Mouse (Mus musculus): ENCODE measurements at regions not wholly inside any gene's neighbourhood (a gene's known extent, or its start where the extent isn't known, plus 50 kb on each side); places are given as distances from the start of the nearest gene placed in this dataset.

DNA sequence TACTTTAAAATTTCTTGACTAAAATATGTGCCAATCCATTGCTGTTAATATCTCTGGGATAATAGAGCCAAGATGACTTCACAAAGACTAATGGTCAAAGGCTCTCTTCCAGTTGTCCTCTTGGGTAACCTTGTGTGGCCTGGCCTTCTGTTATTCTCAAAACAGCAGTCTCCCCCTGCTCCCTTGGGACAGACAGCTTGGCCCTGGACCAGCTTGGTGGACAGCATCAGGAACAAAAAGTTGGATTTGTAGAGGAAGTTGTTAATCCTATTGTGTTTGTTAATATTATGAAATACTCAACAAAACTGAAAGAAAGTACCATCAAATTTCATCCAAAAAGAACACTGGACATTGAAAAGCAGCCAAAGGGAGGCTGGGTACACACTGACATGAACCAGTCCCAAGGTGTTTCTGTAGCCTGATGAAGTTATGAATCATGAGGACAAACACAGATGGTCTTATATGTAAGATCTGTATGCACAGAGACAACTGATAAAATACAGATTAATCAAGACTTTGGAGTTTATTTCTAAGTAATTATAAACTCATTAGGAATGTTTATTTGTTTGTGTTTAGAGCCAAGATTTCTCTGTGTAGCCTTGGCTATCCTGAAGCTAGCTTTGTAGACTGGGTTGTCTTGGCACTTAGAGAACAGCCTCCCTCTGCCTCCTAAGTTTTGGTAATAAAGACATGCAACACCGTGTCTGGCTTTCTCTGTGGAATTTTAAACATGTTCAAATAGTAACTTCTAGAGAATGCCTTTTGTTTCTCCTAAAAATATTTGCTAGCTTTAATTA lies 335.7 kb upstream of the Chrm3 start:
- TF ChIP-seq CTCF (IDR thresholded peaks at IDR 0.05; ENCODE audit: low read depth): no peak
- peak; percentile 78 for ATAC-seq (ENCODE audit: insufficient read depth)
- WGBS: 41% methylated on average over 1 of the region's 1 CpGs
- Histone ChIP-seq H3K4me3 (ENCODE audit: low read depth, low read length) (no peak overlapping the region), H3K4me2 (no peak overlapping the region), H3K4me1 (ENCODE audit: insufficient read depth) (no peaks in the 10 kb centered on the region), H3K27ac (ENCODE audit: low read depth) (no peak overlapping the region), H3K9ac (no peak overlapping the region), H3K27me3 (ENCODE audit: insufficient read depth, low read length) (no peaks in the 10 kb centered on the region), H3K36me3 (ENCODE audit: insufficient read depth) (no peaks in the 10 kb centered on the region), H3K9me3 (ENCODE audit: low read depth, low read length) (peaks cover 3% of the 10 kb centered on the region; the same call in 1 of the 2 replicates)
- DNase-seq: peak; percentile 71

- peaks cover 3% of the 10 kb centered on the region; the same call in 1 of the 2 replicates for H3K9me3 ChIP-seq (ENCODE audit: low read depth, low read length)
- TF ChIP-seq CTCF (IDR thresholded peaks at IDR 0.05; ENCODE audit: low read depth): no peak
- no peaks in the 10 kb centered on the region for H3K4me1 ChIP-seq (ENCODE audit: insufficient read depth)
- H3K27me3 ChIP-seq (ENCODE audit: insufficient read depth, low read length): no peaks in the 10 kb centered on the region
- WGBS: 62% methylated on average over 2 of the region's 2 CpGs
- H3K36me3 ChIP-seq (ENCODE audit: insufficient read depth): no peaks in the 10 kb centered on the region
- no peak overlapping the region for H3K4me3 ChIP-seq (ENCODE audit: low read depth, low read length)
- no peak overlapping the region for H3K4me2 ChIP-seq
- H3K9ac ChIP-seq: no peak overlapping the region
- DNase-seq (no peak), ATAC-seq (ENCODE audit: insufficient read depth) (no peak)
- H3K27ac ChIP-seq (ENCODE audit: low read depth): no peak overlapping the region
Measured at GRCm38 (mm10) chr13:10691307-10691706, 330.7 kb upstream of the Chrm3 start.

DNA sequence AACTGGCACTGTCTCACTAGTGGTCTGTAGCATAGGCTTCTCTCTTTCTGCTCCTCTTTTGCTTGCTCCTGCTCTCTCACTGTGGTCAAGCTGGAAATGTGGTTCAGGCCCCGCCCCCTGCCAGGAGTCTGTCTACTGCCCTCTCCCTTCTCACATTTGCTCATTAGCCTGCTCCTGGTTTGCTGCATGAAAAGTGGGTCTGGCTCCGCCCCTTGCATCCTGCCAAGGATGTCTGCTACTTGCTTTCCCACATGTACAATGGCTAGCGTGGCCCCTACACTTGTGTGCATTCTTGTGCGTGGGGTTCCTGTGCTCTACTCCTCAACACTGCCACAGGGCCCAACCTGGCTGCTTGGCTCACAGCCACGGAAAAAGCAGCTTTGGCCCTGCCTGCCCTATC lies 326.7 kb upstream of the Chrm3 start:
- no peaks in the 10 kb centered on the region for H3K4me1 ChIP-seq (ENCODE audit: insufficient read depth)
- DNase-seq: peak; percentile 1
- 65% methylated on average over 5 of the region's 5 CpGs for WGBS
- no peak for TF ChIP-seq CTCF (IDR thresholded peaks at IDR 0.05; ENCODE audit: low read depth)
- H3K36me3 ChIP-seq (ENCODE audit: insufficient read depth): no peaks in the 10 kb centered on the region
- no peak overlapping the region for H3K9ac ChIP-seq
- H3K9me3 ChIP-seq (ENCODE audit: low read depth, low read length): no peaks in the 10 kb centered on the region
- H3K4me2 ChIP-seq: no peak overlapping the region
- H3K4me3 ChIP-seq (ENCODE audit: low read depth, low read length): no peak overlapping the region
- ATAC-seq (ENCODE audit: insufficient read depth): no peak
- no peaks in the 10 kb centered on the region for H3K27me3 ChIP-seq (ENCODE audit: insufficient read depth, low read length)
- H3K27ac ChIP-seq (ENCODE audit: low read depth): no peak overlapping the region

DNA sequence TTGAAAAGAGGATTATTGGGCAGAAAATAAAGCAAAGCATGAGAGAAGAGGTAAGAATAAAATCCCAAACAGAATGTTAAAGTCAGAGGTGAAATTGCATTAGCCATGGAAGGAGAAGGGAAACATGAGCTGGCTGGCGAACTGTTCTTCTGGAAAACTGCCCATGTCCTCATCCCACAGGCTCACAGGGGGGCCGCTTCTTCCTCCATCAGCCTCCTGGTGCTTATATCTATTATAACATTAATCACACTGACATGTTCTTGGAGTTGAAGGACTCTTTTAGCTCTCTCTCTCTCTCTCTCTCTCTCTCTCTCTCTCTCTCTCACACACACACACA lies 293.4 kb upstream of the Chrm3 start:
- Histone ChIP-seq H3K27ac (ENCODE audit: low read depth) (no peak overlapping the region), H3K9ac (no peak overlapping the region)
- peak; percentile 78; the same call in 1 of the 2 replicates for ATAC-seq (ENCODE audit: insufficient read depth)

DNA sequence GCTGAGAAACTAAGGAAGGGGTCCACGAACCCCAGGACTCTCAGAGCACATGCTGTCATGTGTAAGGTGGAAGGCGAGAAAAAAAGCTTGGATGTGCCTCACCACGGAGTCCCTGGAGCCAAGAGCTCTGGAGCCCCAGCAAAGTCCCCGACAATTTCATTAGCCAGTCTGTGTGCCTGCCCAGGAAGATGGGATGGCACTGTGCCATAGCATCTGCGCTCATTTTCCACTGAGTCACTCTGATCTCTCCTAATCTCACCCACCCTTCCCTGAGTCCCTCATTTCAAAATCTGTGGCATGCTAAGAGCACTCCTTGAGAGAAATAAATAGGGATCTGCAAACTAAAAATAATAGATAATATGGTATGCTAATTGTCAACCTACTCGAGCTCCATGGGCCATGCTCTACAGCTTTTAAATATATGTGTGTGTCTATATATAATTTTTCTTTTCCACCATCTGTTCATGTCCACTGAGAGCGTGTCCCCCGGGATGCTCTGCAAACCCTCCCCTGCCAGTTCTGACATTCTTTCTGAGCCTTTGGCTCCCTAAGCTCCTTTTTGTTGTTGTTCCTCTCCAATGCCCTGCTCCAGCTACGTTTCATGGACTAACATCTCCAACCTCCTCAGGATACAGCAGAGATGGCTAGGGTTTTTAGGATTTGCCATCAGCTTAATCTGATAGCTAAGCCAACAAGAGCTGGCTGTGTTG lies 292.9 kb upstream of the Chrm3 start:
- H3K27me3 ChIP-seq (ENCODE audit: insufficient read depth, low read length): no peaks in the 10 kb centered on the region
- no peaks in the 10 kb centered on the region for H3K4me1 ChIP-seq (ENCODE audit: insufficient read depth)
- TF ChIP-seq CTCF (IDR thresholded peaks at IDR 0.05; ENCODE audit: low read depth): no peak
- H3K4me2 ChIP-seq: no peak overlapping the region
- ATAC-seq (ENCODE audit: insufficient read depth): peak; percentile 21; the same call in 1 of the 2 replicates
- DNase-seq: peak; percentile 20
- 59% methylated on average over 9 of the region's 9 CpGs for WGBS
- H3K9ac ChIP-seq: no peak overlapping the region
- H3K36me3 ChIP-seq (ENCODE audit: insufficient read depth): no peaks in the 10 kb centered on the region
- H3K27ac ChIP-seq (ENCODE audit: low read depth): no peak overlapping the region
- no peaks in the 10 kb centered on the region for H3K9me3 ChIP-seq (ENCODE audit: low read depth, low read length)
- no peak overlapping the region for H3K4me3 ChIP-seq (ENCODE audit: low read depth, low read length)

More for the DNA sequence above, 293.4 kb upstream of the Chrm3 start:
- Histone ChIP-seq H3K4me2 (no peak overlapping the region), H3K27me3 (ENCODE audit: insufficient read depth, low read length) (no peaks in the 10 kb centered on the region), H3K9me3 (ENCODE audit: low read depth, low read length) (no peaks in the 10 kb centered on the region), H3K4me3 (ENCODE audit: low read depth, low read length) (no peak overlapping the region), H3K36me3 (ENCODE audit: insufficient read depth) (no peaks in the 10 kb centered on the region), H3K4me1 (ENCODE audit: insufficient read depth) (no peaks in the 10 kb centered on the region)
- 22% methylated on average over 2 of the region's 2 CpGs for WGBS
- no peak for TF ChIP-seq CTCF (IDR thresholded peaks at IDR 0.05; ENCODE audit: low read depth)
- DNase-seq: peak; percentile 68

DNA sequence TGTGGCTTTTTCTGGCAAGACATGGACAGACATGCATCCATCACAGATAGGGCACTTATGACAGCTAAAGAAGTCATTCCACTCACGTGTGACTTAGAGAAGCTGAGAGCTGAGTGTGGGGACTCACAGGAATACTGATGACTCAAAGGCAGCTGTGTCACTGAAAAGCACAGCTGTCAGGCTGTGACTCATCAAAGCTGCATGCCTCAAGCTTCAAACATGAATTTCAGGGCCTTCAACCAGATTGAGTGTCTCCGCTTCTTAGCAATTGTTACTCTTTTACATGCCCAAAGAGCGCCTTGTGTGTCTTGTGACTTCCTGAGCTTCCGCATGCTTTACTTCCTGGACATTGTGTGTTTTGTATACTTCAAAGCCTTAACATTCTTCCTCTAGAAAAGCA lies 276.2 kb upstream of the Chrm3 start:
- WGBS: 58% methylated on average over 4 of the region's 4 CpGs
- no peak overlapping the region for H3K4me3 ChIP-seq (ENCODE audit: low read depth, low read length)

GRCm38 (mm10) chr13:10630467-10630866 lies 269.8 kb upstream of the Chrm3 start:
- H3K4me3 ChIP-seq (ENCODE audit: low read depth, low read length): no peak overlapping the region
- ATAC-seq (ENCODE audit: insufficient read depth) (no peak), DNase-seq (peak; percentile 8)
- no peaks in the 10 kb centered on the region for H3K9me3 ChIP-seq (ENCODE audit: low read depth, low read length)
- TF ChIP-seq CTCF (IDR thresholded peaks at IDR 0.05; ENCODE audit: low read depth): no peak
- no peaks in the 10 kb centered on the region for H3K27me3 ChIP-seq (ENCODE audit: insufficient read depth, low read length)
- no peaks in the 10 kb centered on the region for H3K4me1 ChIP-seq (ENCODE audit: insufficient read depth)
- H3K9ac ChIP-seq: no peak overlapping the region
- no peak overlapping the region for H3K4me2 ChIP-seq
- H3K27ac ChIP-seq (ENCODE audit: low read depth): no peak overlapping the region
- H3K36me3 ChIP-seq (ENCODE audit: insufficient read depth): no peaks in the 10 kb centered on the region
- 37% methylated on average over 2 of the region's 2 CpGs for WGBS

More for the DNA sequence above, 276.2 kb upstream of the Chrm3 start:
- ATAC-seq (ENCODE audit: insufficient read depth) (peak; percentile 76), DNase-seq (peak; percentile 65)
- Histone ChIP-seq H3K4me2 (no peak overlapping the region), H3K4me1 (ENCODE audit: insufficient read depth) (no peaks in the 10 kb centered on the region), H3K36me3 (ENCODE audit: insufficient read depth) (no peaks in the 10 kb centered on the region), H3K9me3 (ENCODE audit: low read depth, low read length) (no peaks in the 10 kb centered on the region), H3K27me3 (ENCODE audit: insufficient read depth, low read length) (no peaks in the 10 kb centered on the region), H3K9ac (no peak overlapping the region), H3K27ac (ENCODE audit: low read depth) (no peak overlapping the region)
- no peak for TF ChIP-seq CTCF (IDR thresholded peaks at IDR 0.05; ENCODE audit: low read depth)
